Mouse (Mus musculus): ENCODE measurements around the gene Dctn2. TPM values are rescaled to one million over a fixed set of nuclear protein-coding genes. Genes with fewer than 3 reads are reported as not detected.
"Not testable (repeated sequence)": the region's sequence is repeated elsewhere in the genome, so short reads cannot be mapped to it uniquely, and the experiment has no call there.

The Dctn2 gene
- total RNA-seq, 2 experiments from 2014 or later, result 146 to 151 TPM

DNA sequence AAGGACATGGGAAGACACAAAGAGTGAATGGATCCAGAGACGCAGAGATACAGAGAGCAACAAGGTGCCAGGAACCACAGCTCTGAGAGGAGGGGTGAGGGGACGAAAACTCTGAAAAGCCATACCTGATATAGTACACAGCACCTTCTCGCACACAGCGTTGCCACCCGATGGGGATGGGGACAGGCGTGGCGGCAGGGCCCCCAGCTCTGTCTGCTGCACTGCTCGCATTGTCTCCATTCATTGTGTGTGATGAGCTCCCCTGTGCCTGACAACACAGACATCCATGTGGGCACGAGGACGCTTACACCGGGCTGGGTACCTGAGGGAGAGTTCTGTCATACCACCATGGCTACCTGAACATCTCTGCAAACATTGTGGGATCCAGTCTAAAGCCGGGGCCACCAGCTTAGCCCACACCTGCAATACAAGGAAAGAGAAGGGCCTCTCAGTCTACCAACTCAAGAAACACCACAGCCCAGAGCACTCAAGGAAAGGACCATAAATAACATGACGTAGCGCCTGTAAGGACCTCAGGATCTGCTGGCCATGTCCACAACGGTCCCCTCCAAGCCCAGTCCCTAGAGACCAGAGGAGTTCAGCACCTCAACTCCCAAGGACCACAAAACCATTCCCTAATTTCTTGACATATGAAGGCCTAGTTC, 21.2 kb downstream of the Dctn2 start:
- intact Hi-C loops (cut with DNase I), result loop anchor here (2.0 kb wide), 1 partner anchor 15 kb away; no protein-coding TSS in a partner anchor

GRCm38 (mm10) chr10:127287936-127288293, 21.7 kb downstream of the Dctn2 start:
- intact Hi-C loops (cut with DNase I), result loop anchor here (2.0 kb wide), 1 partner anchor 15 kb away; no protein-coding TSS in a partner anchor
- DNase-seq, result no peak

More for the DNA sequence above, 21.2 kb downstream of the Dctn2 start:
- DNase-seq, result no peak

GRCm38 (mm10) chr10:127288328-127288799, 22.2 kb downstream of the Dctn2 start:
- intact Hi-C loops (cut with DNase I), result no loop called here
- DNase-seq, result peak in 1 of 2 experiments; percentile 60

DNA sequence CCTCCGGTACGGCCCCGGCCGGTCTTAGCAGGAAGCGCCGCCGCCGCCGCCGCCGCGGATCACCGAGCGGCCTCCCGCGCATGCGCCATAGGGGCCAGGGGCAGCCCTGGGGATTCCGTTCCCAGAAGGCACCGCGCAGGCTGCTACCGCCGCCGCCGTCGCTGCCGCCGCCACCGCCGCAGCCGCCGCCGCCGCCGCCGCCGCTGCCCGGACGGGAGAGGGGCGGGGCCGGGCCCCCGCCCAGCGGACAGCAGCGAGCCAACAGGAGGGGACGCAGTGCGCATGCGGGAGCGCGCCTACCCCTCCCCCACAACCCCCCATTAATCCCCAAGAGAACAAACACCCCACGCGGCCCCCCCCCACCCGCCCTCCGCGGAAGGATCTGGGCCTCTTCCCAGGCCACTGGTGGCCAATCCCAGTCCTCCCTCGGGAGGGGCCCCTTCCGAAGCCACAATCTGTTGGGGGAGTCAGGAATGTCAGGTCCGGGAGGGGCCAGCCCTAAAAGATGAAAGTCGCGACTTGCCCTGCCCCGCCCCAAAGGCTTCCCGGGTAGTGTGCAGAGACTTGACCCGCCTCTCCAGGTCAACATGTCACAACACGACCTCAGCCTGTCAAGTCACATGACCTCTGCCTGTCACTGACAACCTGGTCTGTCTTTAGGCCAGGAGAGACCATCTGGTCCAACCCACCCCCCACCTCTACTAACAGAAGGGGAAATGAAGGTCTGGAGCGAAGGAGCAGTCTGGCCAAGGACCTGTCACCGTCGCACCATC, 22.8 kb downstream of the Dctn2 start, which contains the start of gene Mbd6:
TSS of gene Mbd6 (minus strand) at position 219 of the 773 bp plus-strand sequence.
- DNase-seq, result peak; percentile 93
- intact Hi-C loops (cut with DNase I), result no loop called here

DNA sequence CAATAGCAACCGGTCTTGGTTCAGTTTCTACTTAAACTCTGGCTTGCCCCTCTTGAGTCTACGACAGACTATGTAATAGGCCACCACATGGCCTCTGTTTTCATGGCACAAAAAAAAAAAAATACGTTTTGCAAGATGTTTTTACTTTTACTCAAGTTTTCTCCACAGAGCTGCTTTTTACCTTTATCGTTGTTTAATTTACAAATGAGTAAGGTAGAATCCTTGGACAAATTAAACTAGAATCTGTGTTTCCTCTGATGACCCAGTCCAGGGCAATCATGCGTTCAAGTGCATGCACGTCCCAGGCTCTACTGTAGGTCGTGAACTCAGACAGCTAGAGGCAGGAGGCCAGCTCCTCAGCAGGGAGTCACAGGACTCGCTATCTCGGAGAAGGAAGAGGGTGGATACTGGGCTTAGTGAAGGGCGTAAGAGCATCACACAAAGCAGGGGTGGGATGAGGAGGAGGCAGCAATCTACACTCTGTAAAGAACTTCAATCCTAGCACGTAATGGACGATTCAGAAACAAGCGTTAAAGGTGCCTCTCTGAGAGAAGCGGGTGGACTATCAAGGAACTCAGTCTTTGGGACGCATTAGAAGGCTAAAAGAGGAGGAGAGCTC, 23.5 kb downstream of the Dctn2 start:
- DNase-seq, result peak; percentile 67 to 71
- intact Hi-C loops (cut with DNase I), result no loop called here

DNA sequence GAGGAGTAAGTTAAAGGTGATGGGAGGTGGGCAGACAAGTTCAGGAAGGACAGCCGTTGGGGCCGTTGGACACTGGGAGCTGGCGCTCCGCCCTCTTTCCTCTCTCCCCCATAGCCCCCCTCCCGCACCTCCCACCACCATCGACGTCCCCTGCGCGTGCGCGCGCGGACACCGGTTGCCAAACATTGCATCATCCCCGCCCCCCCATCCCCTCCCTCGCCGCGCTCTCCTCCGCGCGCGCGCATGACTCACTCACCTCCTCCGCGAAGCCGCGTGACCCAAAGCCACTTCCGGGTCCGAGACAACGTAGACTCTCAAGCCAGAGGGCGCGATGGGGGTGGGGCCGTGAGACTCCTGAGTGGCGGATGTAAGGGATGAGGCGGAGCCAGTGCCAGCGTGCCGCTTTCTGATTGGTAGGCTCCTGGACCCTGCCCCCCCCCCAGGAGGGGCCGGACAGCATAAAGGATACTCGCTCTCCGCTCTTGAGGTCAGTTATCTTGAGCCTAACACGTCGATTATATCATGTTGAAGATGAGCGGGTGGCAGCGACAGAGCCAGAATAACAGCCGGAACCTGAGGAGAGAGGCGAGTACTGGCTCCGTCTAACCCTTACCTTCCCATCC, 24.2 kb downstream of the Dctn2 start:
- intact Hi-C loops (cut with DNase I), result no loop called here
- DNase-seq, result peak; percentile 99 to 100

- intact Hi-C loops (cut with DNase I), result loop anchor here (1.0 kb wide), 1 partner anchor 20 kb away; the partner anchor contains the start of gene Mars
- DNase-seq, result peak; percentile 62 to 67
These were observed 25.0 kb downstream of the Dctn2 start for GRCm38 (mm10) chr10:127290930-127291880.

DNA sequence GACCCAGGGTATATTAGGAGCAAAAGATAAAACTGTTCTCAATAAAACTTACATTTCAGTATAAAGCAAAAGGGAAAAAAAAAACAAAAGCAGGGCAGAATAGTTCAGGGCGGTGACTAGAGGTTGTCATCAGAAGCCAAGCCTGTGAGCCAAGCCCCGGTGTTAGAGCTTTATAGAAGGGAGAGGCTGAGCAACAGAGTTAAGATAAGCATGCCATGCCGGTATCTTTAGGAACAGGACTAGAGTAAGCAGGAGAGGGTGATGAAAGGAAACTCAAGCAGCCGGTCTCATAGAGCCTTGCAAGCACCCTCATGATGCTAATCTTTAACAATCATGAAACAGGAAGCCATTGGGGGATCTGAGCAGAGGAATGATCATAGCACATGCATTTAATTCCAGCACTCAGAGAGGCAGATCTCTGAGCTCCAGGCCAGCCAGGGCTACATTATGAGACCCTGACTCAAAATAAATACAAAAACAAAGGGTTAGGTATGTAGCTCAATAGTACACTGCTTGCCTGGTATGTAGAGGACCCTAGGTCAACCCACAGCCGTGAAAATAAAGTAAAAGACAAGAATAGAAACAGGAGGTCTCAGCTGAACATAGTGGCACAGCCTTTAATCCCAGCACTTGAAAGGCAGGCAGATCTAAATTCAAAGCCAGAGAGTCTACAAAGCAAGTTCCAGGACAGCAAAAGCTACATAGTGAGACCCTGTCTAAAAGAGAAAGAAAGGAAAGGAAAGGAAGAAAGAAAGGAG, 25.9 kb downstream of the Dctn2 start:
- DNase-seq, result no peak
- intact Hi-C loops (cut with DNase I), result loop anchor here (1.0 kb wide), 1 partner anchor 19 kb away; the partner anchor contains the start of gene Mars

DNA sequence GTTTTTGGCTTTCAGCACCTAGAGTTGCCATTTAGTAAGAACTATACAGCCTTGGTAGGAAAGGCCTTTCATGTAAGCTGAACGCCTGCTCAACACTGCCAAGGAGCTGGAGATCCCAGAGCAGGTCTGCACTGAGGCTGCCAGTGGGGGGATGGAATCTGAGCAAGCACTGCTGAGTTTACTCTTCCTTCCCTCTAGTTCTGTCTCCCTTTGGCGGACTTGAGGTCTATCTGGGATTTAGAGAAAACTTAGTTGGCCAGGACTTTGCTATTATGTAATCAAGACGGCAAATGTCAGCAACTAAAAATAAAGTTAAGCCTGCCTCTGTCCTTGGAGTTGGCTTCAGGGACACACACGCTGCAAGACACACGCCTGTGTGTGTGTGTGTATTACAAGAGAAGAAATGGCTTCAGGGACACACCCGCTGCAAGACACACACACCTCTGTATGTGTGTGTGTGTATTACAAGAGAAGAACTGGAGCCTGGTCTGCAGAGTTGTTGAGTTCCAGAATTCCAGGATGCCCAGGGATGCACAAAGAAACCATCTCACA, 26.9 kb downstream of the Dctn2 start:
- intact Hi-C loops (cut with DNase I), result no loop called here
- DNase-seq, result peak; percentile 40 to 52

DNA sequence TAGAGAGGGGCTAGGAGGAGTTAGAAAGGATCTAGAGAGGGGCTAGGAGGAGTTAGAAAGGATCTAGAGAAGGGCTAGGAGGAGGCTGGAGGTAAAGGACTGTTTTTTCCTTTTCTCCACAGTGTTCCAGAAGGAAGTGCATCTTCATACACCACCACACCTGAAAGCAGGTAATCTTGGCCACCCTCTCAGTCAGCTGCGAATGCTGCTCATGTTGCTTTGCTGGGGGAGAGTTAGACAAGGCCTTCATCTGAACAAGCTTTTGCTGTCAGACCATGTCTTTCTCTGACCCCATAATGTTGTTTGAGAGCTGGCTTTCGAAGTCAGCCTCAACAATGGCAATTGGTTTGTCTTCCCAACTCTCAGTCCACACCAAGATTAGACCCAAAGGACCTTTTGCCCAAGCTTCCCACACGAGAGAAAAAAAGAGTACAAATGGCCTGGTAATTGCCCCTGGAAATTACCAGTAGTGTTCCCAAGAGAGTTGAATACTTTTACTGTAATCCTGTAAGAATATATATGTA, 27.5 kb downstream of the Dctn2 start:
- intact Hi-C loops (cut with DNase I), result no loop called here
- no peak for DNase-seq

DNA sequence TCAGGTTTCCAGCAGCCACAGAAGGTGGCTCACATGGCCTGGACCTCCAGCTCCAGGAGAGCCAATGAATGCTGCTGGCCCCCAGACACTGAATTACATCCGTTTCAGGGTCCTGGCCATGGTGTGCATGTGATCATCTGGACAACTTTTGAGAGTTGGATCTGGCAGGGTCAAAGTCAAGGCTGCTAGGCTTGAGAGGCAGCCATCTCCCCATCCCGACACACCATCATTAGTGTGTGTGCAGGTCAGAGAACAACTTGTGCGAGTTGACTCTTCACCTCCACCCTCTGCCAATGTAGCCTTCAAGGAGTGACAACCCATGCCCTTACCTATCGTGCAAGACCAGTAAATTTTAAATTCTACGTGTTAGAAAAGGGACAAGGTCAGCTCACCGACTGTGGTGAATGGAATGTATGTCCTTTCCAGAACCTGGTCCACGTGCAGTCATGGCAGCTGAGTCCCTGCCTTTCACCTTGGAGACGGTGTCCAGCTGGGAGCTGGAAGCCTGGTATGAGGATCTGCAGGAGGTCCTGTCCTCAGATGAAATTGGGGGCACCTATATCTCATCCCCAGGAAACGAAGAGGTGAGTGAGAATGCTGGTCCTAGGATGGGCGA, 28.8 kb downstream of the Dctn2 start:
- intact Hi-C loops (cut with DNase I), result no loop called here
- DNase-seq, result no peak

DNA sequence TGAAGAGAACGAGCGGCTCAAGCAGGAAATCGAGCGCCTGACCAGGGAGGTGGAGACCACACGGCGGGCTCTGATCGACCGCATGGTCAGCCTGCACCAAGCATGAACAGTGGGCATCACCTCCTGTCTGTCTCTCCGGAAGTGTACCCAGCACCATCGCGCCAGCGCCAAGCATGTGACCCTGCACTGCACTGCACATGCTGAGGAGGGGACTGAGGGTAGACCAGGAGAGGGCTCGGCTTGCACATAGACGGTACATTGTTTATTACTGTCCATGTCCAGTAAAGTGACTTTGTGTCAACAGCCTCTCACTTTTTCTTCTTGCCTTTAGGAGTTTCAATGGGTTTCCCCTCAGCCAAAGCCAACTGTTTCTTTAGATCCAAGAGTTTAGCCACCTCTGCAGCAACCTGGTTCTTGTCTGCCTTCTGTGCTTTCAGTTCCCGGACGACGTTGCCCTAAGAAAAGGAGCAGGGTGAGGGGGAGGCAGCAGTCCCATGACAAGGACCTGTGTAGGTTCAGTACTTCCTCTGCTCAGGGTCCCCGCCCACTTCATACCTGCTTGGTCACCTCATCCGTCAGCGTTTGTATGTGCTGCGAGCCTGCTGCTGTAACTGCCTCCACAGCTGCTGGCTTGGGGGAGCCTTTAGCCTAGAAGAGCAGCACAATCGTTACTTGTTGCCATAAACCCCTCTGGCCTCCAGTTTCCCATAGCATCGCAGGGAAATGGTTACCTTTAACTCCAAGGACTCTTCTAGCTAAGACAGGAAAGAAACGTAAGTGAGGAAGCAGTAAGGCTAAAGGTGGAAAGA, 30.0 kb downstream of the Dctn2 start:
- DNase-seq, result no peak
- intact Hi-C loops (cut with DNase I), result no loop called here

DNA sequence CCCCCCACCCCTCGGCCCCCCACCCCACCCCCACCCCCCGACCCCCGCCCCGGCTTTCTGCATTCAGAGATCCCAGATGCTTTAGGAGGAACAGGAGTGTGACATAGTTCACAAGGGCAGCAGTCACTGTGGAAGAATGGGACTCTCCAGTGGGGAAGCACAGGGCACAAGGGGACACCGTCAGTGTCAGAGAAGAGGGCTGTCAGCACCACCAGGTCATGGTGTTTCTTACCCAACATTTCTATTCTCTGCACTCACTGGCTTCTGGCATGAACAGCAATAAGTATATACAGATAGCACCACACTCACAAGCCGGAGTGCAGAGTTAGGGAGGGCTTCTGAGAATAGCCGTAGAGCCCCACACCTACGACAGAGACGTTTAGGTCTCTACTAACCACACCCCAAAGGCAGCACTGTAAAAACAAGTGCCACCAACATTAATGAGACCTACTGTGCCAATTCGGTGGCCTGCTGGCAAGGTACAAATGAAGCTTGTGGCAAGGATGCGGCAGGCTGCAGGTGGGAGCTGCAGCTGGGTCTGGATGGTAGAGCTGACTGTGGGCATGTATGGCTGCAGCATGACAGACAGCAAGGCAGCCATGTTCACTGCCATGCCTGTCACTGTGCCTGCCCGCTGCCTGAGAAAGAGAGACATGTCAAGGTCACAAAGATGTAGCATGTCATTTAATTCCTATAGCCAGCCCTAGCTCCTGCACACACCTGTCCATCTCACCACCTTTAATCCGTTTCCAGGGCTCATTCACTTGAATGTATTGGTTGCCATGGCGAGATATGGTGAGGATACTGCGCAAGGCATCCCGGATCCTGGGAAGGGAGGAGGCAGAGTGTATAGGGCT, 31.1 kb downstream of the Dctn2 start:
- intact Hi-C loops (cut with DNase I), result no loop called here
- no peak for DNase-seq

DNA sequence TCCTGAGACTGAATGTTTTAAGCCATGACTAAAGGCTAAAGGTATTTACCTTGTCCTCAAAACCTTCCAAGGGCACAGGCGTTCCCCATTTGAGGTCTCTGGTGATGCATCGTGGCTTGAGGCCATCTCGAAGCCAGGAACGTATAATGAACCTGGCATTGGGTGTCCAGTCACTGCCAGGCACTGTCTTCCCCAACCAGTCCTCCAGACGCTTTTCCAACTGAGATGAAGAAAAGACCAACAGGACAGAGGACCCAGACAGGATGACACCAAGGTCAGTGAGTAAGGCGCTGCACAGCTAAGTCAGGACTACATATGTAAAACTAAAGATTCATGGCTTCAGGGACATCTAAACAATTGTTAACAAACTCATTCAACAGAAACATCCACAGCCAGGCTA, 34.2 kb downstream of the Dctn2 start:
- no peak for DNase-seq
- intact Hi-C loops (cut with DNase I), result no loop called here

DNA sequence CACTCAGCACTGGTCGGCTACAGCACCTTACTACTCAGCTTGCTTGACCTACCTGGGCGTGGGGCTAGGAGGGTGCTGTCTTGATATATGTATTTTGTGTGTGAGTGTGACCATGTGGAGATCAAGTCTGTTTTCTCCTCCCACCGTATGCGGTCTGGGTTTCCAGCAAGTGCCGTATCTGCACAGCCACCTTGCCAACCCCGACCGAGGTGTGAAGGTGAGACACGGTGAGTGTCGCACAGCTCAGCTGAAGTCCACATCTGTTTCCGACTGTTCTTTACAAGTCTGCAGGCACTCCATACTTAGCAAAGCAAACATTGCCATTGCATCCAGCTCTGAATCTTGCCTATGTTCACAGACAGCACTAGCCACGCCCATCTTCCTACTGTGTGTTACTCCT, 37.0 kb downstream of the Dctn2 start:
- intact Hi-C loops (cut with DNase I), result no loop called here

GRCm38 (mm10) chr10:127309167-127309566, 43.0 kb downstream of the Dctn2 start:
- intact Hi-C loops (cut with DNase I); DNase-seq: not testable (repeated sequence)

More for the DNA sequence above, 37.0 kb downstream of the Dctn2 start:
- DNase-seq, result no peak
